Mouse (Mus musculus) erythroblast, embryonic 14.5 days (primary cell): ENCODE results near the gene Pkn2.

Experiments
- GATA1 ChIP-seq: IDR thresholded peaks from 2 replicates; pipeline ENCODE4 v1.6.1; 2012; ENCODE audit warnings: low read length, inconsistent platforms, mixed read lengths
- TAL1 ChIP-seq: IDR thresholded peaks from 3 replicates; pipeline ENCODE4 v1.6.1; 2012; ENCODE audit warnings: low read length, inconsistent platforms, mixed read lengths

- no peak for TF ChIP-seq GATA1
- TF ChIP-seq TAL1 = no peak
Observed at GRCm38 (mm10) chr3:142777227-142777626, 104.6 kb downstream of the Pkn2 start.
